Mouse (Mus musculus): ENCODE results near the gene Stk17b.
"Not testable (repeated sequence)": the region's sequence is repeated elsewhere in the genome, so short reads cannot be mapped to it uniquely, and the experiment has no call there.

Stk17b gene

DNA sequence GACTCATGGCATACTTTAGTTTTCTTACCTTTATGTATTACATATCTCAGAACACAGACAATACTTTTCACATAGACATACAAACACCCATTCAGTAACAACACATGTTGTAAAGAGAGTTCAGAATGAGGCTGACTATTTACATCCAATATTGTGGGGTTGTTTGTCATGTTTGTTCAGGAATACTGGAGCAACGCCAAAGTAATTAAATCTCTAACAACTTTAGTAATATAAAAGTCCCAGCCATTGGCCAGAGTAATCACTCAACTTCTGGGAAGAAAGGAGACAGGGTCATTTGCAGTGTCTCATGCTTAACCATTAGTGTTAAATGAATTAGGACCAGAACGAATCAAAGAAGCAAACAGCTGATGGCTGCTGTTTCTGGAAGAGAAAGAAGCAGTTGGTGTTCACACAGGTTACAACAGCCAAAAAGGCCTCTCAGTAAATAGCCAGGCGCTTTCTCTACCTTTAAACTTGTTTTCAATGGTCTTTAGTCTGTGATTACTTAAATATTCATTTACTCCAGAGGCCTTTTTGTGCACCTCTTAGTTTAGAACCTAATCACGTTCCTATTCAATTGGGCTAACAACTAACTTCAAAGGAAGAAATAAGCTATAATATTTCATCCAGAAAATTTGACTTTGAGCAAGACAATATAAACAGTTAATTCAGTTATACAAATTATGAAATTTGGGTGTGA, 44.8 kb downstream of the Stk17b start:
- in situ Hi-C loops (cut with MboI, MseI) = not testable (repeated sequence)

DNA sequence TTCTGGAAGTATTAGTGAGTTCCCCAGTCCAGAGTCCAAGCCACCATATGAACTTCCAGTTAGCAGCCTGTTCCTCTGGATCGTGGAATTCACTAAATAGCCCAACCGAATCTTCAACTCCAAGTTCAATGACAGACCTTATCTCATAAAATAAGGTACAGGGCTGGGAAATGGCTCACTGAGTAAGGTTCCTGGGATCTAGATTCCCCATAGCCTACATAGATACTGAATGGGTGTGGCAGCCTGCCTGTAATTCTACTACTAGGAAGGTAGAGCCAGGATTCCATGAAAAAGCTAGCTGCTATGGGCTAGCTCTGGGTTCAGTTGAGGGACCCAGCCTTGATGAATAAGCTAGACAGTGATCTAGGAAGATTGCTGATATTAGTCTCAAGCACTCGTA, 48.4 kb downstream of the Stk17b start:
- in situ Hi-C loops (cut with MboI, MseI) = no loop called here

DNA sequence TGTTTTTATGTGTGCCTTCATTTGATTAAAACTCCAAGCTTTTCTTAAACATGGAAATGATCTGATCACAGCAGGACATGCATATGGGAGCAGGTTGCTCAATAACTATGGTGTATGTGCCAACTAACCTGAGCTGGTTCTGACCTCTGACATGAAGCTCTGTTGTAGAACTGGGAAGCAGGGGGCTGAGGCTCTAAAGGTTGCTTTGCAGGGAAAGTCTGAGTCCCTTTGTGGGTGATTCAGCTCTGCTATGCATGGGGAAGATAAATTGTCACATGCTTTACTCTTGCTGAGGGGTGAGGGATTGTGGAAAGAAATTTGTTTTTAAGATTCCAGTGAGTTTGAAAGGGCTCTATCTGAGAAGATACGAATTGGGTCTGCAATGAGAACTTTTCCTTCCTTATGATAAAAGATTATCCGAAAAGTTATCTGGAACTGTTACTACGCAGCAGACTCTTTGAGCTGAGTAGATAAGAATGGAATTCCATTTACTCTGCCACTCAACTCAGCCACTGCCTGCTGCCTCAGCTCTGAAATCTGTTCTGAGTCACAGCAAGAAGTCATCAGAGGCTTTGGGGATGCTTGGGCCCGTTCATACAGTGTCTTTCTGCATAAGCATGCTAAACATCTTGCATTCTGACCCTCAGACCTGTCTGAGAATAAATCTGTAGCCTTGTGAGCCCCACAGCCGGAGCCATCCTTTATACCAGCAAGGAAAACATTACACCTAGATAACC, 56.4 kb downstream of the Stk17b start:
- in situ Hi-C loops (cut with MboI, MseI) = no loop called here

DNA sequence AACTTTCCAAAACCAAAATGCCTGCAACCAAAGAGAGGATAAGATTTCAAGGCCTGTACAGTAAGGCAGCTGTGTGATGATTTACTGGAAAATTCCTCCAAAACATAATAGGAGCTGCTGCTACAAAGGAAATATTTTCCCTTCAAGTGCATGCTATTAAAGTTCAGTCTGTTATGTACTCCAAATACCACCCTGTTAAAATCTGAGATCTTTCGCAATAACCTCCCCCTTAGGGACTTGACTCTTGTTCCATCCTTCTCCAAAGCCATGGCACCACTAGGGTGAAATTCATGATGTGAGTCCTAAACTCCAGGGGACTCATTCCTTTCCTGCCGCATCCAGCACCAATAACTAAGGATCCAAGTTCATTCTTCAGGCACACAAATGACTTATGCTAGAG, 58.1 kb downstream of the Stk17b start:
- in situ Hi-C loops (cut with MboI, MseI) = no loop called here

DNA sequence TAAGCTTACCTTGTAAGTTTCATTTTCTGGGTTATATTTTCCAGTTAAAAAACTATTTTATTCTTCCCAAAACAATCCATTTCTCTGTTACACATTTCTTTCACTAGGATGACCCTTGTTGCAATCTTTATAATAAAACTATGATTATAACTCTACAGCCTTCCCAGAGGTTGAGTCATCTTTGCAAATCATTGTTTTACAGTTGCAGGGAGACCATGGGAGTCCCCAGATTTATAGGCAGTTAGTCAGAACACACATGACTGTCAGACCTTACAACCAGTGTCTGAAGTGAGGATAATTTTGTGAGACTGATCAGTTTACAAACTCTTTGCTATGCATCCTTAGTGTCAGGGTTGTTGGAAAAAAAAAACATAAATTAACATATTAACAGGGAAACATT, 63.7 kb downstream of the Stk17b start:
- in situ Hi-C loops (cut with MboI, MseI) = loop anchor here (5.0 kb wide), 2 partner anchors 41 to 181 kb away; no protein-coding TSS in a partner anchor

DNA sequence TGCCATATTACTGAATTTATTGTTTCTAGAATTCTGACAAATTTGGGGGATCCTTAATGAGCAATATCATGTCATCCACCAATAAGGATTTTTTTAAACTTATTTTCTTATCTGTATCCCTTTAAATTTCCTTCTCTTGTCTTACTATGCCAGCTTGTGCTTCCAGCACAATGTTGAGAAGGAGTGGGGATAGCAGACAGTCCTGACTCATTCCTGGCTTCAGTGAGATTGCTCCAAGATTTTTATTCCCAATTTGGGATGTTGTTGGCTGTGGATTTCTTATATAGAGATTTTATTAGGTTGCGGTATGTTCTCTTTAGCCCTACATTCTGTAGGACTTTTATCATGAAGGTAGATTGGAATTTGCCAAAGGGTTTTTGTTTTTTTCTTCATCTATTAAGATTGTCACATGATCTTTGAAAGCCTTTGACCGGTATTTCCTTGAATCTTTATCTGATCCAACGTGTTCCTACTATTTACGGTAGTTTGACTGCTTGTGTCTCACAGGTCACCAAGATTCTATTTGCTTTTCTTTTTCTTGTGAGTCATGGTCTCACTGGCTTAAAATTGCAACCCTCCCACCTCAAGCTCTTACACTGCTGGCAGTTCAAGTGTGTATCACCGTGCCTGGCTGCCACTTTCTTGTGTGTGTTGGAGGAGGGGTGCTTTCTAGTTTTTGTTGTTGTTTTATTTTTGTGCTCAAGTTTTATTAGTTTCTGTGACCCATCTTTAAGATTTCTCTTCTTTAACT, 64.2 kb downstream of the Stk17b start:
- in situ Hi-C loops (cut with MboI, MseI) = loop anchor here (5.0 kb wide), 2 partner anchors 42 to 182 kb away; no protein-coding TSS in a partner anchor

DNA sequence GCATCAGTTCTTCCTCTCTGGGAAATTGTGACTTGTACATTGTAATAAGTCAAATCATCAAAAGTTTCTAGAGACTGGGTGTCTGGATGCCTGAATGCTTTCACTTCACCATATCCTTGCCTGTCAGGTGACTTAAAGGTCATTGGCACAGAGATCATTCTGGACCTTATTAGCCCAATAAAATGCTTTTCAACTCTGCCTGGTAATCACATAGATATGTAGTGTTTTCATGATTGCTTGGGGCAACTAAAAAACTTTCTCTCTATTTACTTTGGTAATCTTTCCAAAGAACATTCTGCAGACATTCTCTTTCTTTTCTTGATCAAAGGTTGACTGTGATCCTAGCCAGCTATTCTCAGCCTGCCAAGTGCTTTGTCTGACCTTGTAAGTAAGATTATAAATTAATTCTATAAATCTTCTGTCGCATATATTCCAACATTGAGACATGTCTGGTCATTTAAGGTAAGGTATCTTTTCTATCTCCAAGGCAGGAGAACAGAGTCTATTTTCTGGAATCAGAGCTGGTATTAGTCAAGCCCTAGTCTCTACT, 69.0 kb downstream of the Stk17b start:
- in situ Hi-C loops (cut with MboI, MseI) = no loop called here

DNA sequence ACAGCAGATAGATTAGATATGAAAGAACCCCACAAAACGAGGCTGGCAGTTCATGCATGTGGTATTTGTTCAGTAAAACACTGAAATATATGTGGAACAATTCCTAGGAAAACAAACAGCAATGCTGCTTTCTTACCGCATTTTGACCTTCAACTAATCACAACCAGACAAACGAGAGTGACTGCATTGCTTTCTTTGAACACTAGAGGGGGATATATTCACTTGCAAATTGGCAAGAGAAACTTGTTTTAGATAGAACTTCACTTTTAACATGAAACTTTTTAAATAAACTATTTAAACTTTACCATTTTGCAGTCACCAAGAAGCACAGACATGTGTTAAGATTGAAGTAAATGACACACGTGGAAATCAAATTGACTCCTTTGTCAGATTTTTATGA, 69.6 kb downstream of the Stk17b start:
- in situ Hi-C loops (cut with MboI, MseI) = no loop called here

DNA sequence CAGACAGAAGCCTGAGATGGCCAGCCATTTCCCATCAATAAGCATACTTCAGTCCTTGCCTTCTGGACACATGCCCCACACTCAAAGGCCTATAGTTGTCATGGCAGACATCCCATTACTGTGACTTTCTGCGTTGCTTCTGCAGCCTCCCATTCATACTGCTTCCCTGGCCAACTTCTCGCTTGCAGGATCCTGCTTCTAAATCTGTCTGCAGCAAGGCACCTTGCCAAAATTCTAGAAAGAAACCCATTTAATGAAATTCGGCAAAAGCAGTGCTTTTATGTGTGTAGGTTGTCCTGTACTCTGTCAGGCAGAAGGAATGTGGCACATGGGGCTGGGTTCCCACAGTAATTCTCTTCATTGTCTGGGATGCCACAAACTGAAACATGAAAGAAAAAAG, 71.6 kb downstream of the Stk17b start:
- in situ Hi-C loops (cut with MboI, MseI) = not testable (repeated sequence)

DNA sequence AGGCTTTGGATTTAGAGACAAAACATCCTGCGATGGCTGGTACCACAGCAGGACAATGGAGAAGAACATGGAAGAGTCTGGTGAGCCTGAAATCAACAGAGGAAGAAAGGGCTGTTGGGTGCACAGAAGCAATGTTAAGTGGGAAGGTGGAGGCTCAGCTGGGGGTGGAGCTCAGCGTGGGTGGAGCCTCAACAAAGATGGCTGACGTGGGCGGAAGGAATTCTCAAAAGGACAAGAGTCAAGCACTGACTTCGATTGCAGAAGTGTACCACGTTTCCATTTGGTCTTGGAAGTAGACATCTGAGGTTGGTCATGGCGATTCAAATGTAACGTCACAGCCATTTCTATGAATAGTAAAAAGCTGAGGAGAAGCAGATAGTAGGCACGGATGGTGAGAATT, 74.0 kb downstream of the Stk17b start:
- in situ Hi-C loops (cut with MboI, MseI) = no loop called here

DNA sequence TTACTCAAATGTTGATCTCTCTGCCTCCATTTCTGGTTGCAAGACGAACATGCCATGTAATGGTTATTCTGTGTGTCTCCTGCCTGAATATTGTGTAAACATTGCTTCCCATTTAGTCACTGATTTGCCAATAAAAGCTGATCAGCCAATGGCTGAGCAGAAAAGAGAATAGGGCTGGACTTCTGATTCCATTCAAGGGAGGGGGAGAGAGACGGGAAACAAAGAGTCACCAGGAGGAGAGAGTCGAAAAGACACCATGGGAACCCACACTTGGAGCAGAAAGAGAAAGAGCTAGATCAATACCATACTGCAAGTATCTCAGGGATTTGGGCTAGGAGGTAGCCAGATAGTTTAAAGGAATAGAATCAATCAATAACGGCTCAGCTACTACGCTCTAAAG, 75.4 kb downstream of the Stk17b start:
- in situ Hi-C loops (cut with MboI, MseI) = not testable (repeated sequence)

DNA sequence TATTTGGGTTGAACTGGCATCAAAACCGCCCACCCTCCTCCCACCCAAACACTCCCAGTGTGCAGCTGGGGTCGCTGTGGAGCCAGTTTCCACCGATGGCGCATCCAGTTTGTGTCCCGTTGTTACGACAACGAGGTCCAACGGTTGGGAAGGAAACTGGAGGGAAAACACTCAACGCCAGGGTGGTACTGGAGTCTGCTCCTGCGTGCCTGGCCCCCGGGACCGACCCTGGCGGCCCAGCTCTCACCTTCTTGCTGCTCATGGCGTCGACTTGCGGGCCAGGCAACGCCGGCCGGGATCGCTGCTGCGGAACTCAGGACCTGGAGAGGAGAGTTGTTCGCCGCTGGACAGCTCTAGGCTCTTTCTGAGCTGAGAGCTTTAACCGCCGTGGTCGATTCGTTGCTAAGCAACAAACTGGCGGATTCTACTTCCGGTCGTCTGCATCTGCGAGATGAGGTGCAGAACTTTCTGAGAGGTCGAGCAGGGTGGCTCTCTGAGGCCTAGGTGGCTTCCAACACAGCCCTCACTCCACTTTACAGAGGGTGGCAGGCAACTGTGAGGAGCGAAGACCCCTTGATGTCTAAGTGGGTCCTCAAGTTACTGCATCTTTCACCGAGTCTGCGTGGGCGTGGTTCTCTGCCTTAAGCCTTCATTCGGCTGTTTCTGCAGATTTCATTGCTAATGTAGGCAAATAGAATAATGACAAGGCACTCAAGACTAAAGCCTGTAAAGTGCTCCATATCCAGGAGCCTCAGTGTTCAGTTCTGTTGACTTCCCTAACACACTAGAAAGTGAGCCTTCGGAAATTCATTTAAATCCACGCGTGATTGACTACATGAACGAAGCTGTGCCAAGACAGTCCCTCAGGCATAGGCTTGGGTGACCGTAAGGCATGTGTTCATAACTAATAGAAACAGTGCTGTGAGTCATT, 78.3 kb downstream of the Stk17b start, which contains the start of gene Dnah7a:
Gene Dnah7a (minus strand): TSS at position 354 of the 931 bp plus-strand sequence.
- in situ Hi-C loops (cut with MboI, MseI) = no loop called here
